Mouse (Mus musculus): Measurements from ENCODE around the gene Stam. TPM values are rescaled to one million over a fixed set of nuclear protein-coding genes. Genes with fewer than 3 reads are reported as not detected.

Gene Stam
- polyA plus RNA-seq, 1 experiment from 2014 or later, result 75.5 TPM

Other genes starting within 250 kb of the Stam start
- 87.7 and 94.3 TPM in 2 replicates for gene Hacd1, start 18.0 kb upstream of the Stam start, polyA plus RNA-seq (2015; fragmentation: Nextera tagmentation; extraction: Ambion mirVana)
- 0.05 TPM in 1 of 2 replicates, not detected in the other for gene Tmem236, start 100.4 kb downstream of the Stam start, polyA plus RNA-seq (2015; fragmentation: Nextera tagmentation; extraction: Ambion mirVana)
- gene Mrc1, start 155.3 kb downstream of the Stam start, polyA plus RNA-seq (2015; fragmentation: Nextera tagmentation; extraction: Ambion mirVana), result 6.1 and 6.6 TPM in 2 replicates

Data from lung, embryonic 15.5 days (tissue).